Mouse (Mus musculus) hindbrain, embryonic 16.5 days (tissue): Measurements from ENCODE around the gene Slc8a1. TPM values are rescaled to one million over a fixed set of nuclear protein-coding genes. Genes with fewer than 3 reads are reported as not detected.

Experiments
- ATAC-seq: fragments of 200-750 bp; cut with Nextera tagmentation; 2 replicates; pipeline ENCODE4 v1.8.0; 2017; ENCODE audit warnings: moderate TSS enrichment, moderate library complexity
- H3K27ac ChIP-seq: fragments of 300-500 bp; sonication (generic); 2 replicates; pipeline ENCODE4 v1.5.1; 2014; ENCODE audit warnings: low read depth, mild to moderate bottlenecking, control low read depth, low read length, moderate library complexity
- H3K27me3 ChIP-seq: fragments of 300-500 bp; sonication (generic); replicated peaks from 2 replicates; pipeline ENCODE4 v1.6.1; 2014; ENCODE audit warnings: low read length; ENCODE audit not compliant: control insufficient read depth, insufficient read depth
- H3K36me3 ChIP-seq: fragments of 300-500 bp; sonication (generic); 2 replicates; pipeline ENCODE4 v1.6.1; 2014; ENCODE audit warnings: mild to moderate bottlenecking, low read length, moderate library complexity, mixed read lengths; ENCODE audit not compliant: control insufficient read depth, insufficient read depth
- H3K4me1 ChIP-seq: fragments of 300-500 bp; sonication (generic); 2 replicates; pipeline ENCODE4 v1.6.1; 2014; ENCODE audit warnings: low read depth, low read length; ENCODE audit not compliant: control insufficient read depth, insufficient read depth
- H3K4me2 ChIP-seq: fragments of 300-500 bp; sonication (generic); 2 replicates; pipeline ENCODE4 v1.6.1; 2014; ENCODE audit warnings: mild to moderate bottlenecking, low read length, control low read depth, moderate library complexity
- H3K4me3 ChIP-seq: fragments of 300-500 bp; sonication (generic); 2 replicates; pipeline ENCODE4 v1.5.1; 2014; ENCODE audit warnings: mild to moderate bottlenecking, low read length, control low read depth, moderate library complexity
- H3K9ac ChIP-seq: fragments of 300-500 bp; sonication (generic); 2 replicates; pipeline ENCODE4 v1.6.1; 2014; ENCODE audit warnings: low read depth, mild to moderate bottlenecking, control low read depth, low read length, moderate library complexity
- H3K9me3 ChIP-seq: fragments of 300-500 bp; sonication (generic); 2 replicates; pipeline ENCODE4 v1.6.1; 2014; ENCODE audit warnings: mild to moderate bottlenecking, low read length, moderate library complexity; ENCODE audit not compliant: control insufficient read depth
- WGBS: fragments of 180-500 bp; shearing (Covaris S2); extraction: QIAGEN DNeasy Blood & Tissue Kit; methylation state at CpG from one replicate; pipeline ENCODE4 v1.1.7; 2014; 5-methylcytosine and 5-hydroxymethylcytosine counted together
- polyA plus RNA-seq: library from polyadenylated mRNA; unstranded; fragments of >200 nt; fragmentation: Nextera tagmentation; extraction: Ambion mirVana; gene quantifications from 2 replicates; pipeline ENCODE4 v1.2.1, GENCODE M21; 2015

Slc8a1 gene
- polyA plus RNA-seq, 1 experiment from 2014 or later, result 19.7 TPM

DNA sequence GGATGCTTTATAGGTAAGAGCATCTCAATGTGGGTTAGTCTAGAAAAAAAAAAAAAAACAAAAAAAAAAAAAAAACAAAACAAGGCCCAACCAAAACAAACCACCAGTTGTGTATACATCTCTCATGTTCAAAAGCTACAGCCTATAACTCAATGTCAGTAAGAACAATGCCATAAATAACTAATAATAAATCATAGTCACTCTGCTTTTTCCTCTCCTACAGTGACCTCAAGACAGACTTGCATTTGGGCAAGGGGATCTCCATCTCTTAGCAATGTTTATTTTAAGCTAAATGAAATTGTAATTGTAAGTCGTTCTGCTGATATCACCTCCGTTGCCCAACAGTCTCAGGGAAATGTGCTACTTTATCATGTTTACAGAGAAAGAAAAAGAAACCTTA lies 132.1 kb downstream of the Slc8a1 start:
- Histone ChIP-seq H3K9me3 (no peaks in the 10 kb centered on the region), H3K27me3 (no peaks in the 10 kb centered on the region), H3K9ac (no peak overlapping the region), H3K27ac (no peak overlapping the region), H3K36me3 (no peaks in the 10 kb centered on the region), H3K4me3 (no peak overlapping the region), H3K4me2 (no peak overlapping the region), H3K4me1 (peaks cover 2% of the 10 kb centered on the region)
- no peak for ATAC-seq
- 79% methylated on average over 2 of the region's 2 CpGs for WGBS

GRCm38 (mm10) chr17:81605219-81605660 lies 132.9 kb downstream of the Slc8a1 start:
- 52% methylated on average over 4 of the region's 4 CpGs for WGBS
- Histone ChIP-seq H3K9ac (no peak overlapping the region), H3K27ac (0 out of 2 replicates have a peak overlapping the region, but pooled peaks have one; percentile 29), H3K36me3 (no peaks in the 10 kb centered on the region), H3K4me2 (no peak overlapping the region), H3K9me3 (no peaks in the 10 kb centered on the region), H3K4me3 (no peak overlapping the region), H3K4me1 (peaks cover 2% of the 10 kb centered on the region), H3K27me3 (no peaks in the 10 kb centered on the region)
- no peak for ATAC-seq

DNA sequence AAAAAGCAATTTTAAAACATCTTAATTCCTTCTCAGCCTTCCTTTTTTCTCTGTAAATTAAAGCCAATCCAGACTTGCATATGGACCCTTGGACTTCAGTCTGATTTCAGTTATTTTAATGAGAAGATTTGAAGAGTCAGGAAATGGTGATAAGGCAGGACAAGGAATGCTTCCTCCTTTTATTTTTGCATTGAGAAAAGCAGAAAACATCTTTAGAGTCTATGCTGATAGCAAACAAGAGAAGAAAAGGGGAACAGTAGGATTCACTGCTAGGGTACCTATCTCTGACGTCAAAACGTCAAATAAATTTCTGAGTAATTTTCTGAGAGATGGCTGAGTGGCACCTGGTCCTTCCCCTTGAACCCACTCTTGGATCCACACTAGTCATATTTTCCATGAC lies 139.1 kb downstream of the Slc8a1 start:
- no peak overlapping the region for H3K4me2 ChIP-seq
- 96% methylated on average over 2 of the region's 2 CpGs for WGBS
- no peak overlapping the region for H3K9ac ChIP-seq

GRCm38 (mm10) chr17:81589791-81590190 lies 148.4 kb downstream of the Slc8a1 start:
- Histone ChIP-seq H3K4me1 (no peaks in the 10 kb centered on the region), H3K4me2 (no peak overlapping the region), H3K4me3 (no peak overlapping the region), H3K27ac (no peak overlapping the region), H3K27me3 (no peaks in the 10 kb centered on the region), H3K9me3 (no peaks in the 10 kb centered on the region), H3K36me3 (no peaks in the 10 kb centered on the region), H3K9ac (no peak overlapping the region)
- peak; percentile 52; the same call in 1 of the 2 replicates for ATAC-seq
- WGBS, result 54% methylated on average over 7 of the region's 7 CpGs

More for the DNA sequence above, 139.1 kb downstream of the Slc8a1 start:
- Histone ChIP-seq H3K4me1 (no peaks in the 10 kb centered on the region), H3K27ac (no peak overlapping the region), H3K9me3 (no peaks in the 10 kb centered on the region), H3K4me3 (no peak overlapping the region), H3K36me3 (no peaks in the 10 kb centered on the region), H3K27me3 (no peaks in the 10 kb centered on the region)
- no peak for ATAC-seq

DNA sequence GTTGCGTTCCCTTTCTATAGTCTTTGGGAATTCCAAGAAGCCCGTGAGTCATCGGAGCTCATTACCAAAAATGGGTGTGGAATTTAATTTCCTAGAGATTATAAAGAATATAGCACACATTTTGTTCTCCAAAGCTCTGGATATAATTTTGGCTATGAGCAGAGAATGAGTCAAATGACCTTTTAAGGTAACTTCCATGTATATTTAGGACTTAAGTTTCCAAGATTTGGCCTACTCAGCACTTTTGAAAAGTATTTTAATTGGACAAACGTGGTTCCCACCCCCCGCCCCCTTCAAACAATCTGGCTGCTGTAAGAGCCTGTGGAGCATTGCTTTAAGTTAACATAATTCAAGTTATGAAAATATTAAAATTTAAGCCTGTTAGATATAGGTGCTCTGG lies 151.4 kb downstream of the Slc8a1 start:
- no peaks in the 10 kb centered on the region for H3K27me3 ChIP-seq
- H3K4me3 ChIP-seq, result no peak overlapping the region
- 90% methylated on average over 5 of the region's 5 CpGs for WGBS
- H3K4me1 ChIP-seq, result no peaks in the 10 kb centered on the region
- H3K9ac ChIP-seq, result no peak overlapping the region
- H3K27ac ChIP-seq, result no peak overlapping the region
- H3K36me3 ChIP-seq, result no peaks in the 10 kb centered on the region
- H3K9me3 ChIP-seq, result no peaks in the 10 kb centered on the region
- H3K4me2 ChIP-seq, result no peak overlapping the region
- no peak for ATAC-seq

DNA sequence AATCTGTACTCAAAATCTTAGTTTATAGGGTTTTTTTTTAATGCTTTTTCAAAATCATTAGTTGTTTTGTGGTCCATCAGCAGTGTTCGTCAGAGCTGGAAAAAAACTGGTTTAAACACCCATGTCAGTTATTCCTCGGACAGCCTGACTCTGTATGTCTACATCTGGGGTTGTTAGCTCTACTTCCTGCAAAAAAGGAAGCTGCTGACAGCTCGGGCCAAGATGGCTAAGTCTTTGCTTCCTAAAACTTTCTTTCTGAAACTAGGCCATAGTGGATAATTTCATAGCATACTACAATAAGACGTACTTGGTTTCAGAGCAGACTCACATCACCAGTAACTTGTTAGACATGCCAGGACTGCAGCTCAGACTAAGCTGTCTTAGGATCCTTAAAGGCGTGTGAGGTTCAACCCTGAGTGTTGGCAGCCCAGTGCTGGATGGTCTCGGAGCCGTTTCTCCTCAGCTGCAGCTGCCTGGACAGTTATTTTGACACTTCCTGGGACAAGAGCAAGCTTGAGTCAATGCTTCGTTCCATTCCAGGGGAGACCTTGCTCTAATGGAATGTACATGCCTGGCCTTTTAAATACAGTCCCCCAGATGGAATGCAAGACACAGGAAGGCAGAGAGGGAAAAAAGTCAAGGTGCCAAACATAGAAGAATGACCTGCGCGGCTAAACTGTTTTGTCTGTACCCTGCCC lies 158.3 kb downstream of the Slc8a1 start:
- no peak for ATAC-seq
- 82% methylated on average over 10 of the region's 10 CpGs for WGBS
- H3K36me3 ChIP-seq, result no peaks in the 10 kb centered on the region

DNA sequence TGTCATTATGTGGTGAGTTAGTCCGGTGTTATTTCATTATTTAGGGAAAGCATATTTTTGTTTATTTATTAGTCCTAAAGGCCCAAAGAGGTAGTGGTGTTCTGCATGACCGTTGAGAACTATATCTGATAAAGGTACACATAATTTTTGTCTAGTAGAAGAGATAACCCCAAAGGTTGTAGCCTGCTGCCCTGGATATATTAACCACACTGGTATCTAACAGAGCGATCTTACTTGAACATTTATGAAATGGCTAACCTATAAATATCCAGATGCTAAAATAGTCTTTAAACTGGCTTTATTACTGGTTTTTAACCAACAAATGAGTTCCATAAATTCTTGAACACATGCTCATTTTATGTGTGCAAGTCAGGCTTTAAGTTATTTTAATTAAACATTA lies 161.3 kb downstream of the Slc8a1 start:
- H3K4me1 ChIP-seq, result no peaks in the 10 kb centered on the region
- H3K27ac ChIP-seq, result no peak overlapping the region
- H3K27me3 ChIP-seq, result no peaks in the 10 kb centered on the region
- ATAC-seq, result no peak
- no peak overlapping the region for H3K4me2 ChIP-seq
- H3K9me3 ChIP-seq, result no peaks in the 10 kb centered on the region
- 93% methylated on average over 3 of the region's 3 CpGs for WGBS
- no peak overlapping the region for H3K4me3 ChIP-seq
- no peak overlapping the region for H3K9ac ChIP-seq
- H3K36me3 ChIP-seq, result no peaks in the 10 kb centered on the region

More for the DNA sequence above, 158.3 kb downstream of the Slc8a1 start:
- Histone ChIP-seq H3K4me1 (no peaks in the 10 kb centered on the region), H3K27me3 (no peaks in the 10 kb centered on the region), H3K9me3 (no peaks in the 10 kb centered on the region), H3K9ac (no peak overlapping the region), H3K4me3 (no peak overlapping the region), H3K4me2 (no peak overlapping the region), H3K27ac (no peak overlapping the region)

GRCm38 (mm10) chr17:81565634-81566372 lies 172.4 kb downstream of the Slc8a1 start:
- Histone ChIP-seq H3K27ac (no peak overlapping the region), H3K4me3 (no peak overlapping the region), H3K4me2 (no peak overlapping the region), H3K36me3 (no peaks in the 10 kb centered on the region), H3K9me3 (no peaks in the 10 kb centered on the region), H3K27me3 (no peaks in the 10 kb centered on the region), H3K4me1 (no peaks in the 10 kb centered on the region), H3K9ac (no peak overlapping the region)
- ATAC-seq, result no peak
- WGBS, result 66% methylated on average over 9 of the region's 9 CpGs

- no peaks in the 10 kb centered on the region for H3K4me1 ChIP-seq
- H3K4me2 ChIP-seq, result no peak overlapping the region
- no peak overlapping the region for H3K9ac ChIP-seq
- 60% methylated on average over 6 of the region's 6 CpGs for WGBS
- peak; percentile 30; the same call in 1 of the 2 replicates for ATAC-seq
- H3K27ac ChIP-seq, result no peak overlapping the region
- H3K27me3 ChIP-seq, result no peaks in the 10 kb centered on the region
- H3K36me3 ChIP-seq, result no peaks in the 10 kb centered on the region
- no peaks in the 10 kb centered on the region for H3K9me3 ChIP-seq
- no peak overlapping the region for H3K4me3 ChIP-seq
Observed at GRCm38 (mm10) chr17:81554052-81554734, 184.0 kb downstream of the Slc8a1 start.
